Mouse (Mus musculus) limb, embryonic 12.5 days (tissue): Measurements from ENCODE around the gene Rnf144a. TPM values are rescaled to one million over a fixed set of nuclear protein-coding genes. Genes with fewer than 3 reads are reported as not detected.
A peak's percentile ranks its signal among the peaks of the same experiment; 100 is the strongest.

Experiments used
- ATAC-seq: fragments of 200-750 bp; cut with Nextera tagmentation; 2 replicates; pipeline ENCODE4 v1.8.0; 2017; ENCODE audit warnings: low read depth, moderate TSS enrichment; ENCODE audit not compliant: insufficient number of reproducible peaks, insufficient read depth, low FRiP score, low TSS enrichment
- H3K27ac ChIP-seq: fragments of 300-500 bp; sonication (generic); 2 replicates; pipeline ENCODE4 v1.5.1; 2016; ENCODE audit warnings: mild to moderate bottlenecking, moderate library complexity
- H3K27me3 ChIP-seq: fragments of 300-500 bp; sonication (generic); 2 replicates; pipeline ENCODE4 v1.6.1; 2016; ENCODE audit warnings: mild to moderate bottlenecking, moderate library complexity
- H3K36me3 ChIP-seq: fragments of 300-500 bp; sonication (generic); 2 replicates; pipeline ENCODE4 v1.6.1; 2016; ENCODE audit warnings: mild to moderate bottlenecking, moderate library complexity
- H3K4me1 ChIP-seq: fragments of 300-500 bp; sonication (generic); replicated peaks from 2 replicates; pipeline ENCODE4 v1.6.1; 2016
- H3K4me2 ChIP-seq: fragments of 300-500 bp; sonication (generic); 2 replicates; pipeline ENCODE4 v1.6.1; 2016; ENCODE audit warnings: mild to moderate bottlenecking, moderate library complexity
- H3K4me3 ChIP-seq: fragments of 300-500 bp; sonication (generic); replicated peaks from 2 replicates; pipeline ENCODE4 v1.5.1; 2016; ENCODE audit warnings: mild to moderate bottlenecking
- H3K9ac ChIP-seq: fragments of 300-500 bp; sonication (generic); replicated peaks from 2 replicates; pipeline ENCODE4 v1.6.1; 2016; ENCODE audit warnings: mild to moderate bottlenecking, moderate library complexity
- H3K9me3 ChIP-seq: fragments of 300-500 bp; sonication (generic); 2 replicates; pipeline ENCODE4 v1.6.1; 2016; ENCODE audit warnings: mild to moderate bottlenecking, moderate library complexity
- WGBS: fragments of 180-500 bp; shearing (Covaris S2); methylation state at CpG from one replicate; pipeline ENCODE4 v1.1.7; 2016; 5-methylcytosine and 5-hydroxymethylcytosine counted together
- polyA plus RNA-seq: library from polyadenylated mRNA; unstranded; fragments of >200 nt; fragmentation: Nextera tagmentation; extraction: Ambion mirVana; gene quantifications from 2 replicates; pipeline ENCODE4 v1.2.1, GENCODE M21; 2016

Rnf144a gene
- polyA plus RNA-seq, 1 experiment from 2014 or later: 63.4 TPM

DNA sequence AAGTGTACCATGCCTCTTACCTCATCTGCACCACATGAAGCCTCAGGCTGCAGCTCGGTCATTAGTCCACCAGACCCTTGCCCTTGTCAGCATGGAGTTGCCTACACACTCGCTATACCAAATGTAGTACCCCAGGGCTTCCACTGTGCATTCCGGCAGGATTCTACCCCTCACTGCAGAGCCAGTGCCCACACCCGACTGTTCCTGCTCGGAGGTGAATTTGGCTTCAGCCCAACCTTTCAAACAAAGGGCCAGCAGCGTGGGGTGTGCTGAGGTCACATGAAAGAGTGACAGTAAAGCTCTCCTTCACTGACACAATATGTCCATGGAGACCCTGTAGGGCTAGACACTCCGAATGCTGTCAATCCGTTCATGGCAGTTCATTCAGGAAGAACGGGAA is 6.3 kb downstream of the Rnf144a start:
- H3K27ac ChIP-seq: no peak overlapping the region
- ATAC-seq: no peak
- 84% methylated on average over 9 of the region's 9 CpGs for WGBS
- no peak overlapping the region for H3K4me3 ChIP-seq
- H3K36me3 ChIP-seq: peaks cover 42% of the 10 kb centered on the region
- H3K9me3 ChIP-seq: no peaks in the 10 kb centered on the region
- no peak overlapping the region for H3K9ac ChIP-seq
- no peaks in the 10 kb centered on the region for H3K27me3 ChIP-seq
- H3K4me1 ChIP-seq: peaks cover 66% of the 10 kb centered on the region
- H3K4me2 ChIP-seq: no peak overlapping the region

DNA sequence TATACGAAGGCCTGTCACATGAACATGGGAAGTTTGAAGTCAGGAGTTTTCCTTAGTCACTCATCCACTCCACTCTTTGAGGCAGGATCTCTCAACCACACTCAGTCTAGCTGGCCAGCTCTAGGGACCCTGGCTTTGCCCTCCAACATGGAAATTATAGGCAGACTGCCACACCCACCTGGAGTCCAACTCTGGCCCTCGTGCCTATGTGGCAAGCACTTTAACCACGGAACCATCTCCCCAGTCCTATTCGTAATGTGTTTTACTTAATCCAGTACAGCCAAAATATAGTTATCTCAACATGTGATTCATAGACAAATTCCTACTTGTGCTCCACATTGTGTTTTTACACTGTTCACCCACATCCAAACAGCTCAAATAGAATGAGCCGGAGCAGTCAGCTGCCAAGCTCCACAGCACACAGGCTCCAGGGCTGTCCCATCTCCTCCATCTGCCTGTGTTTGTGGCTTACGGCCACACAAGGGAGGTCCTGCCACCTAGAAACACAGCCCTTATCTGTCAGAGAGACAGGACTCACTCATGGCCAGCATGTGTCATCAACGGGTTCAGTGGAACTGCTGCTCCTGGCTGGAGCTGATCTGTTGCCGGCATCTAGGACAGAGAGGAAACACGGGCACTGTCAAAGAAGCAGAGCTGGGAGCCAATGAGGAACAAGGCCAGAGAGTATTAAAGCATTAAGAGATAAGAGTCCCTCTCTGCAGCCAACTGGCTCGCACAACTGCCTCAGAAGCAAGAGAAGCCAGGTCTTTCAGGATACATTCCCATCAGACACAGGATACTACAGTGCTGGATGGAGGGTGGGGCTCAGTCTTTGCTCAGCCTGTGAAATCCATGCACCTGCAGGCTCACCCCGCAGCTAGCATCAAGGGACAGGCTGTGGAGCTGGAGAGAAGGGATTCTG is 10.0 kb downstream of the Rnf144a start:
- Histone ChIP-seq H3K4me2 (no peak overlapping the region), H3K4me1 (peaks cover 45% of the 10 kb centered on the region), H3K27me3 (no peaks in the 10 kb centered on the region), H3K9me3 (no peaks in the 10 kb centered on the region), H3K9ac (0 out of 2 replicates have a peak overlapping the region, but pooled peaks have one; percentile 12), H3K27ac (peak overlapping the region; percentile 74; the same call in 1 of the 2 replicates), H3K36me3 (peaks cover 55% of the 10 kb centered on the region), H3K4me3 (no peak overlapping the region)
- no peak for ATAC-seq
- 85% methylated on average over 11 of the region's 11 CpGs for WGBS

DNA sequence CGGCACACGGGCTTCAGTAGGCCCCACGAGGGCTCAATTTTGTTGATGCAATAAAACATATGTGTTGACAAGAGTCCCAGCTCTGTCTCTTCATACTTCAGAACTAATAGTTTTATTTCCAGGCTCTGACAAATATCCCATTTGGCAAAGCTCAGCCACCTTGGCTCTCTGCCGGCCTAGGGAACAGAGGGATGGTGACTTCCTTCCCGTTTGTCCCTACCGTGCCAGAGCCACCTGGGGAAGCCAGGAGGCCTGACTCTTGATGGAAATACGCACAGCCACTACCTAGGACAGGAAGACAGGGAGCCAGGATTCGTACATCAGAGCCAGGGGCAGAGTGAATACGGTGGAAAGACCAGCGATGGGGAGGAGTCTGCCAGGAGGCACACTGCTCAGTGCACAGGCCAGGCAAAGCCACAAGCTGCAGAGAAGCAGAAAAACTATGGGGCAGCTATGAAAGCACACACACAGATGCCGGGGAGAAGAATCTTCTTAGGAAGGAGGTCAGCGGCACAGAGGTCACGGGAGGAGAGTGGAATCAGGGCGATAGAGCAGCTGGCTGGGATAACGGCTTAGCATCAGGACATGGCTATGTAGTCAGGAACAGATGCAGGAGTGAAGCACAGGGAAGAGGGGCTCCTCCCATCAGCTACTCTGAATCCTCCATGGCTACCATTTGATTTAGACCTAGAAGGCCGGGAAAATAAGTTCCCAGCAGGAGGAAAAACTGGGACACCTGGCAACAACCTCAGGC is 11.5 kb downstream of the Rnf144a start:
- Histone ChIP-seq H3K4me1 (peaks cover 48% of the 10 kb centered on the region), H3K9ac (no peak overlapping the region), H3K36me3 (peaks cover 45% of the 10 kb centered on the region), H3K9me3 (no peaks in the 10 kb centered on the region), H3K4me3 (no peak overlapping the region), H3K27ac (no peak overlapping the region), H3K4me2 (no peak overlapping the region), H3K27me3 (no peaks in the 10 kb centered on the region)
- ATAC-seq: no peak
- 81% methylated on average over 16 of the region's 16 CpGs for WGBS

DNA sequence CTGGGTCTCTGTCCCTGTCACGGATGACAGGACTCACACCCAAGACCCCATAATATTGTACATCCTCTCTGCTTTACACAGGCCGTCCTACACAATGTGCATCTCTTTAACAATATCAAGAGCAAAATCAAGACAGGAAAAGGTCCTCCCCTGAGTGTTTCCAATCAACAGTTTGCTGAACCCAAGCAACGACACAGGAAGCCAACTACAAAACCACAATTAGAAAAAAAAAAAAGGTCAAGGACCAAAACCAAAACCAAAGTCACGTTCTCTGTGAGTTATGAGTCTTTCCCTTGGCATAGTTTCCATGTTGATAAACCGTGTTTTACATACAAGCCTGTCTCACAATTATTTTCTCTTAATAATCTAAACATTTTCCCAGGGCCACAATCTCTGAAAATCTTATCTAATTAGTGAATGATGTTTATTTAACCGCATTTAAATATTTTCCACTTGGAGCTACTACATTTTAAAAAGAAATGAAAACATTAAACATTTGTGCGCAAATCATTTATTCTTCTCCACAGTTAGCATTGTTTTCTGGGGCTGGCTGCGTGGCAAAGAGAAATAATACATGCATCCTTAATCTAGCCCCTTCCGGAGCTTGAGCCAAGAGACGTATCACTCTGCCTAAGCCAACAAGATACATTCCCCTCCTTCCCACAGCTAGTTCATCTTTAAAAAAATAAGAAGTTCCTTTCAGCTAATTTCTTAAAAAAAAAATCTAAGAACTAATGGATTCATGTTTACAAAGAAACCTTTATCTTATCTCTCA is 13.2 kb downstream of the Rnf144a start:
- Histone ChIP-seq H3K27me3 (no peaks in the 10 kb centered on the region), H3K4me3 (no peak overlapping the region), H3K9ac (no peak overlapping the region), H3K27ac (no peak overlapping the region), H3K36me3 (peaks cover 30% of the 10 kb centered on the region), H3K9me3 (no peaks in the 10 kb centered on the region), H3K4me1 (peaks cover 40% of the 10 kb centered on the region), H3K4me2 (no peak overlapping the region)
- 79% methylated on average over 10 of the region's 10 CpGs for WGBS
- ATAC-seq: no peak

DNA sequence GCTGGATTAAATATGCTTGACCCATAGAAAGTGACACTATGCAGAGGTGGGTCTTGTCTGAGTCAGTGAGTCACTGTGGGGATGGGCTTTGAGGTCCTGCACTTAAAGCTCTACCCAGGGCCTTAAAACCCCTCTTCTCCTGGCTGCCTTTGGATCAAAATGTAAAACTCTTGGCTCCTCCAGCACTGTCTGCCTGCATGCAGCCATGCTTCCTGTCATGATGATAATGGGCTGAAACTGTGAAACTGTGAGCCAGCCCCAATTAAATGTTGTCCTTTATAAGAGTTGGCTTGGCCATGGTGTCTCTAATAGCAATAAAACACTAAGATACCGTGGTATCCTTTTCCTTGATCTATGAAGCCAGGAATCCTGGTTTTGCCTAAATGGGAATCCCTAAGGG is 13.8 kb downstream of the Rnf144a start:
- H3K27me3 ChIP-seq: no peaks in the 10 kb centered on the region
- H3K36me3 ChIP-seq: peaks cover 30% of the 10 kb centered on the region
- H3K9ac ChIP-seq: no peak overlapping the region
- no peak overlapping the region for H3K4me2 ChIP-seq
- 79% methylated on average over 1 of the region's 1 CpGs for WGBS
- ATAC-seq: no peak
- no peak overlapping the region for H3K4me3 ChIP-seq
- H3K4me1 ChIP-seq: peaks cover 33% of the 10 kb centered on the region
- no peaks in the 10 kb centered on the region for H3K9me3 ChIP-seq
- H3K27ac ChIP-seq: no peak overlapping the region

DNA sequence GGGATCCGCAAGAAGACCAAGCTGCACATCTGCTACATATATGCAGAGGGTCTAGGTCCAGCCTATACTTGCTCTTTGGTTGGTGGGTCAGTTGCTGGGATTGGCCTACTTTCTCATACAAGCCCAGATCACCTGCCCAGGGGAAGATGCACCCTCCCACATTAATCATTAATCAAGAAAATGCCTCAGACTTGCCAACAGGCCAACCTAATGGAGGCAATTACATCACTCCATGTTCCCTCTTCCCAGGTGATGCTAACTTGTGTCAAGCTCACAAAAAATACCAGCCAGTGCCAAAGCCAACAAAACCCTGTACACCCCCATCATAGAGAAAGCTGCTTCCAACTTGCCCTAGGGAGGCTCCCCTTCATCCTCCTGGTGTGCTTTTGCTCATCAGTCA is 14.3 kb downstream of the Rnf144a start:
- no peak overlapping the region for H3K4me3 ChIP-seq
- peaks cover 33% of the 10 kb centered on the region for H3K4me1 ChIP-seq
- no peaks in the 10 kb centered on the region for H3K9me3 ChIP-seq
- peaks cover 30% of the 10 kb centered on the region for H3K36me3 ChIP-seq
- 92% methylated on average over 1 of the region's 1 CpGs for WGBS
- H3K4me2 ChIP-seq: no peak overlapping the region
- no peak overlapping the region for H3K27ac ChIP-seq
- no peak for ATAC-seq
- H3K9ac ChIP-seq: no peak overlapping the region
- no peaks in the 10 kb centered on the region for H3K27me3 ChIP-seq

DNA sequence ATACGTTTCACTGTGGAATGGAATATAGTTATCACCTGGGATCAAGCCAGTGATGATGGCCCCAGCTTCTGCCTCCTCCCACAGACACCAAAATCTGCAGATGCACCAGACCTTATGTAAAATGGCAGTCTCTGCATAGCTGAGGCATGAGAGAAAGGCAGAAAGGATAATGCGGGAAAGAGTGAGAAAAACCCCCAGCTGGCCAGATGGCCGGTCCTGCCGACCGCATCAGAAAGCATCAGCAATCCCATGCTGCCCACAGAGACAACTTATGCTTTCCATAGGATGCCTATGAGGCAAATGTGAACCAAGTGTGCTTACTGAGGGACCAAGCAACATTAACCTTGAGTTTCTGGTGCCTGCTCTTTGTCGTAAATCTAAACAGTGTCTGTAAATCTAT is 15.7 kb downstream of the Rnf144a start:
- Histone ChIP-seq H3K4me2 (no peak overlapping the region), H3K27me3 (no peaks in the 10 kb centered on the region), H3K9me3 (no peaks in the 10 kb centered on the region), H3K36me3 (peaks cover 23% of the 10 kb centered on the region), H3K4me3 (no peak overlapping the region), H3K4me1 (peaks cover 34% of the 10 kb centered on the region), H3K9ac (no peak overlapping the region), H3K27ac (no peak overlapping the region)
- 79% methylated on average over 6 of the region's 6 CpGs for WGBS
- ATAC-seq: no peak

DNA sequence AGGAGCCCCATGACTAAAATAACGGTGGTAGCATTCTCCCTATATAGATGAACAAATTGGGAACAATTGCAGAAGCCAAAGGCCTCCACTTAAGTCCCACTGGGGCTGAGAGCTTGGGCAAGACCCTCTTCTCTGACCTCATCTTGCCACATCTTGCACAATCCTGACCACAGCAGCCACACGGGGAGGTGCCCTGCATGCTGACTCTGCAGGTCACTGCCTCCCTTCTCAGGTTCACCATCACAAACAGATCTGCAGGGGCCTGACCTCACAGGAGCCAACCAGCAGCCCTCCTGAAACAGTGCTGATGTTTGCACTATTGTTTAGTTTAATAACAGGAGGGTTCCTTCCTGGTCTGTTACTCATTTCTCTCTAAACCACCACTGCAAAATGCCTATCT is 16.5 kb downstream of the Rnf144a start:
- Histone ChIP-seq H3K4me1 (peaks cover 39% of the 10 kb centered on the region), H3K9me3 (no peaks in the 10 kb centered on the region), H3K4me3 (no peak overlapping the region), H3K27me3 (no peaks in the 10 kb centered on the region), H3K27ac (0 out of 2 replicates have a peak overlapping the region, but pooled peaks have one; percentile 29), H3K9ac (no peak overlapping the region), H3K4me2 (no peak overlapping the region), H3K36me3 (peaks cover 15% of the 10 kb centered on the region)
- ATAC-seq: no peak
- WGBS: 59% methylated on average over 2 of the region's 2 CpGs

DNA sequence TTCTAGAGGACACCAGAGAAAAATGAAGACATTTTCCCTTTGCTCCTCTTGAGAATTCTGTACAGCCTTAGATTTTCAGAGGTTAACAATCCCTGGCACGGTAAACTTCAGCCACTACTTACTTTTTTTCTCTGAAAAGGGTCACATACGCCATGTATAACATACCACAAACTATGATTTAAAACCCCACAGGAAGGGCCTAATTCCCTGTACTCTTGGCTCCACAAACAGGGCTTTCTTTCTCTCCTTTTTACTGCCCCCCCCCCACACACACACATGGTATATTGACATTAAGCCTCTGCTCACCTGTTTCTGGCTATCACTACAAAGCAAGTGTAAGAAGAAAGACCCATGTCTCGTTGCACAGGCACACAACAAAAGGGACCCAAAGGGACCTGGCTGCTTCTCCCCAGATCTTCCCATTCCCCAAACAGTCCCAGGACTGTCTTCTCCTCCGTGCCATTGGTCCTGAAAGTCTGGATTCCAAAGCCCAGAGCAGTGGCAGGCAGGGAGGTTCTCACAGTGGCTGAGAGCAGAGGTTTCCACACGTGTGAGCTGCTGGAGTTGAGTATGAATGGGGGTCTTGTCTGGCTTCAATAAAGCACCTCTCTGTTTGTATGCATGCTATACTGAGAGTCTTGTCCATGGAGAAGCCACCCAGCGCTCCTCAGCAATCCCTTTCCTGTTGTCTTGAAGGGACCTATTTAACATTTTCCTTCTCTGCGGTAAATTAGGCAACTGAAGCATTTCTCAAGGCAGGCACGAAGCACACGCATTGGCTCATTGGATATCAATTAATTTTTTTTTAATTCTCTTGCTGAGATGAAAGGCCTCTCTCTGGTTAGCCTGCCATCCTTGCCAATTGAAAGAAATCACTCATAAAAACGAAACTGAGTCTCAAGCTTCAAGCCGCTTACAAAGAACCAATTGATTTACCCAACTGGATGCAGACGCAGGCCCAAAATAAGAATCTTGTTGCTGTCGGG is 20.3 kb downstream of the Rnf144a start:
- no peaks in the 10 kb centered on the region for H3K27me3 ChIP-seq
- H3K36me3 ChIP-seq: peaks cover 11% of the 10 kb centered on the region; the same call in 1 of the 2 replicates
- peak overlapping the region; percentile 92 for H3K27ac ChIP-seq
- H3K9ac ChIP-seq: no peak overlapping the region
- peaks cover 32% of the 10 kb centered on the region for H3K4me1 ChIP-seq
- no peak overlapping the region for H3K4me3 ChIP-seq
- peak overlapping the region; percentile 39 for H3K4me2 ChIP-seq
- no peaks in the 10 kb centered on the region for H3K9me3 ChIP-seq
- peak; percentile 73 for ATAC-seq
- 46% methylated on average over 13 of the region's 13 CpGs for WGBS

DNA sequence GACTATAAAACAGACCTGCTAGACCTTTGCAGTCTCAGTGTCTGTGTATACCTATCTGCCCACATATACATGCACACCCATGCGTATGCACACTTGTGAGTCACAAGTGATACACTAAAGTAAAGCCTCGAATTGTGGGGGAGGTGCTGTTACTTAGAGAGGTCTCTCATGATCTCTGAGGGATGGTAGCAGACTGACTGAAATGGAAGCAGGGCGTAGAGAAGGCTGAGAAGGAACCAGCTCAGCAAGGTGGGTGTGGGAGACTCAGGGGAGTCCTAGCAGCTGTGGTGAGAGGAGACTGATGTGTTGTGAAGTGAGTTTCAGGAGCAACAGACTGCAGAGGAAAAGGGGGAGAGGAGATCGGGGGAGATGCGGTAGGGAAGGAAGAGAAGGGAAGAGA is 21.8 kb downstream of the Rnf144a start:
- no peak overlapping the region for H3K9ac ChIP-seq
- no peaks in the 10 kb centered on the region for H3K9me3 ChIP-seq
- ATAC-seq: no peak
- no peaks in the 10 kb centered on the region for H3K27me3 ChIP-seq
- H3K36me3 ChIP-seq: peaks cover 22% of the 10 kb centered on the region
- WGBS: 92% methylated on average over 5 of the region's 5 CpGs
- no peak overlapping the region for H3K4me2 ChIP-seq
- no peak overlapping the region for H3K4me3 ChIP-seq
- H3K4me1 ChIP-seq: peaks cover 29% of the 10 kb centered on the region
- peak overlapping the region; percentile 92 for H3K27ac ChIP-seq
